Mouse (Mus musculus) neural tube, embryonic 13.5 days (tissue): Measurements from ENCODE around the gene Nol7. TPM values are rescaled to one million over a fixed set of nuclear protein-coding genes. Genes with fewer than 3 reads are reported as not detected.

Source experiments
- ATAC-seq: fragments of 200-750 bp; cut with Nextera tagmentation; 2 replicates; pipeline ENCODE4 v1.8.0; 2017; ENCODE audit warnings: low read depth, mild to moderate bottlenecking, moderate TSS enrichment, moderate library complexity
- H3K27ac ChIP-seq: fragments of 300-500 bp; sonication (generic); replicated peaks from 2 replicates; pipeline ENCODE4 v1.5.1; 2015; ENCODE audit warnings: moderate library complexity, mild to moderate bottlenecking, inconsistent platforms
- H3K27me3 ChIP-seq: fragments of 300-500 bp; sonication (generic); 2 replicates; pipeline ENCODE4 v1.6.1; 2015; ENCODE audit warnings: mild to moderate bottlenecking, inconsistent platforms
- H3K36me3 ChIP-seq: fragments of 300-500 bp; sonication (generic); 2 replicates; pipeline ENCODE4 v1.6.1; 2015; ENCODE audit warnings: mild to moderate bottlenecking, inconsistent platforms
- H3K4me1 ChIP-seq: fragments of 300-500 bp; sonication (generic); replicated peaks from 2 replicates; pipeline ENCODE4 v1.6.1; 2015; ENCODE audit warnings: inconsistent platforms
- H3K4me2 ChIP-seq: fragments of 300-500 bp; sonication (generic); 2 replicates; pipeline ENCODE4 v1.6.1; 2015; ENCODE audit warnings: inconsistent platforms, mild to moderate bottlenecking, moderate library complexity
- H3K4me3 ChIP-seq: fragments of 300-500 bp; sonication (generic); 2 replicates; pipeline ENCODE4 v1.5.1; 2015; ENCODE audit warnings: mild to moderate bottlenecking, inconsistent platforms
- H3K9ac ChIP-seq: fragments of 300-500 bp; sonication (generic); 2 replicates; pipeline ENCODE4 v1.6.1; 2015; ENCODE audit warnings: moderate library complexity, mild to moderate bottlenecking, inconsistent platforms
- H3K9me3 ChIP-seq: fragments of 300-500 bp; sonication (generic); 2 replicates; pipeline ENCODE4 v1.6.1; 2016; ENCODE audit warnings: inconsistent platforms
- WGBS: fragments of 180-500 bp; shearing (Covaris S2); methylation state at CpG from one replicate; pipeline ENCODE4 v1.1.7; 2015; 5-methylcytosine and 5-hydroxymethylcytosine counted together
- polyA plus RNA-seq: library from polyadenylated mRNA; unstranded; fragments of >200 nt; fragmentation: Nextera tagmentation; extraction: Ambion mirVana; gene quantifications from 2 replicates; pipeline ENCODE4 v1.2.1, GENCODE M21; 2015

The Nol7 gene
- polyA plus RNA-seq, 1 experiment from 2014 or later, result 170 TPM

DNA sequence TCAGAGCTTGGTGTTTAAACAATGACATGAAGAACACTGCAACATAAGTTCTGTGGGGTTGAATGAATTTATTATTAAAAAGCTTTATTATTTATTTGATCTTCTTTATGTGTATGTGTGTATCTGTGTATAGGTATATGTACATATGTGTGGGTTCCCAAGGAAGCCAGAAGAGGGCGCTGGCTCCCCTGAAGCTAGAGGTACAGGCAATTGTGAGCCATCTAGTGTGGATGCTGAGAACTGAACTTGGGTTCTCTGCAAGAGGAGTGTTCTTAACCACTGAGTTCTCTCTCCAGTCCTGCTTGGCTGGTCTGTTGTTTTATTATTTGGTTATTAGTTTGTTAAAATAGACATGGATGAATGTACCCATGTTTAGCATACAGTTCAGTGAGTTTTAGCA lies 25.3 kb upstream of the Nol7 start:
- WGBS, result 92% methylated on average over 1 of the region's 1 CpGs
- H3K4me1 ChIP-seq, result no peaks in the 10 kb centered on the region
- H3K27me3 ChIP-seq, result no peaks in the 10 kb centered on the region
- no peak for ATAC-seq
- H3K9ac ChIP-seq, result no peak overlapping the region
- no peak overlapping the region for H3K4me3 ChIP-seq
- H3K4me2 ChIP-seq, result no peak overlapping the region
- H3K27ac ChIP-seq, result no peak overlapping the region
- peaks cover 47% of the 10 kb centered on the region for H3K36me3 ChIP-seq
- no peaks in the 10 kb centered on the region for H3K9me3 ChIP-seq

DNA sequence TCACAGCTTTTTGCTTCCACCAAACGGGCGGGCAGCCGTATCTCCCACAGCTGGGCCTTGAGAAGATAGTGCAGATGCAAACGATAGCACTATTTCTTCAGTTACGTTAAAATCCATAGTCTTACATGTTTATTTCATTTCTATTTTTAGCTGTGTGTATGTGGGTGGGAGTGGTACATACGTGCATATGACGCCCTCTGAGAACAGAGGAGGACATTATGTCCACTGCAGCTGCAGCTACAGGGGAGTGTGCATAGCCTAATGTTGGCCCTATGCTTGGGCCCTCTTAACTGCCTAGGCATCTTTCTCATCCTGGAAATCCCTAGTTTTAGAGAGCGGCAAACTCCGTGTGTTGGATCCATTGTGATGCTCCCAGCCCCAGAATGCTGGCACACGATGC lies 24.0 kb upstream of the Nol7 start:
- H3K4me2 ChIP-seq, result no peak overlapping the region
- no peaks in the 10 kb centered on the region for H3K27me3 ChIP-seq
- H3K9ac ChIP-seq, result no peak overlapping the region
- peaks cover 47% of the 10 kb centered on the region for H3K36me3 ChIP-seq
- WGBS, result 90% methylated on average over 10 of the region's 10 CpGs
- H3K4me1 ChIP-seq, result peaks cover 9% of the 10 kb centered on the region
- no peak for ATAC-seq
- H3K27ac ChIP-seq, result no peak overlapping the region
- no peaks in the 10 kb centered on the region for H3K9me3 ChIP-seq
- H3K4me3 ChIP-seq, result no peak overlapping the region

DNA sequence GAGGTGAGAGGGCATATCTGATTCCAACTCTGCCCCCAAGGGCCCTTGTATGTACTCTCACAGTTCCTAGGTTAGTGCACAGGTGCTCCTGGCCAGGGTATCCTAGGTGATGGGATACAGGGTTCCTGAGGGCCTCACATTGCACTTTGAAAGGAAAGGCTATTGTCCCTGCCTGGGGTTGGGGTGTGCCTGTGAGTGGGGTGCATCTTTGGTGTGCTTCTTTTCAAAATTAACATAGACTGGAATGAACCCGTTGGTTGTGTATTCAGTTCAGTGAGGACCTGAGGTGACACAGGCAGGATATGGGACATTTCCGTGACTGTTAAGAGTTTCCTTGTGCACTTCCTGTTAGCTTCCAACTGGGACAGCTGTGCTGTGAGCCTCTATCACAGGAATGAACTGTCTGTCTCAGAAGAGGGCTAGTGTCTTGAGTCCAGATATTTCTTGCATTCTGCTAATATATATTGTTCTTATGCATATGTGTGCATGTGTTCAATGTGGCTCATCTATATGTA lies 23.2 kb upstream of the Nol7 start:
- no peaks in the 10 kb centered on the region for H3K27me3 ChIP-seq
- no peak overlapping the region for H3K4me2 ChIP-seq
- no peak for ATAC-seq
- no peaks in the 10 kb centered on the region for H3K9me3 ChIP-seq
- no peak overlapping the region for H3K4me3 ChIP-seq
- 70% methylated on average over 2 of the region's 2 CpGs for WGBS
- no peak overlapping the region for H3K9ac ChIP-seq
- peaks cover 9% of the 10 kb centered on the region for H3K4me1 ChIP-seq
- no peak overlapping the region for H3K27ac ChIP-seq
- H3K36me3 ChIP-seq, result peaks cover 47% of the 10 kb centered on the region

DNA sequence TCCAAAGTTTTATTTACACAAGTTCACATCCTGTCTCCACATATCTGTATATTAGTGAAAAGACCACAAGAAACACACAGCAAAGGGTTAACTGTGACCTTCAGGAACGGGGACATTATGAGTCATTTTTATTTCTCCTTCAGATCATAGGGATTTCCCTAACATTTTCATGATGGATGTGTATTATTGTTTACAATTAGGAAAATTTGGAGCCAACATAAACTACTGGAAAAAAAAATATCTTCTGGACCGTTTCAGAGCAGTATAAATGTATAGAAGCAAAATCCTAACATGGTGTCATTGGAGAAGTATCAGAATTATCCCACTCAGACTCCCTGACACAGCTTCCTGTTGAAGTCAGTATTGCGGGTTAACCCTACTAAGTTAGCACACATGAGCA lies 18.2 kb upstream of the Nol7 start:
- no peak for ATAC-seq
- WGBS, result 84% methylated on average over 3 of the region's 3 CpGs
- H3K9ac ChIP-seq, result no peak overlapping the region

DNA sequence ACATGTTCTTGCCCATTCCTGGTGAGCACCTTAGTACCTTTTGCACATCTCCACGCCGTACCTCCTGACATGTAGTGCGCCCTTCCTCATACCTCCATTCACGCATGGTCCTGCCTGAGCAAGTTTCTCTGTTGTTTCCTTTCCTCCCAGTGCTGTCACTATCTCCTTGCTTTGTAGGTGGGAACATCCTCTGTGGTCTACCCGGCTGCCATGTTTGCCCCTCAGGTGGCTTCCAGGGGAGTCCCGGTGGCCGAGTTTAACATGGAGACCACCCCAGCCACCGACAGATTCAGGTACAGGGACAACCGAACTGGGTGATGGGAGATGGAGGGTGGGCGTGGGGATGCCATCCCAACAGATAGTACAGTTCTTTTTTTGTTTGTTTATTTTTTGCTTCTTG lies 12.9 kb upstream of the Nol7 start:
- Histone ChIP-seq H3K9ac (no peak overlapping the region), H3K4me3 (no peak overlapping the region), H3K4me2 (no peak overlapping the region), H3K27ac (no peak overlapping the region), H3K36me3 (peaks cover 28% of the 10 kb centered on the region), H3K4me1 (no peaks in the 10 kb centered on the region), H3K27me3 (no peaks in the 10 kb centered on the region), H3K9me3 (no peaks in the 10 kb centered on the region)
- WGBS, result 97% methylated on average over 10 of the region's 10 CpGs
- ATAC-seq, result no peak

More for the DNA sequence above, 18.2 kb upstream of the Nol7 start:
- no peak overlapping the region for H3K4me3 ChIP-seq
- no peak overlapping the region for H3K27ac ChIP-seq
- no peaks in the 10 kb centered on the region for H3K27me3 ChIP-seq
- no peak overlapping the region for H3K4me2 ChIP-seq
- H3K36me3 ChIP-seq, result peaks cover 27% of the 10 kb centered on the region
- H3K9me3 ChIP-seq, result no peaks in the 10 kb centered on the region
- peaks cover 9% of the 10 kb centered on the region for H3K4me1 ChIP-seq

DNA sequence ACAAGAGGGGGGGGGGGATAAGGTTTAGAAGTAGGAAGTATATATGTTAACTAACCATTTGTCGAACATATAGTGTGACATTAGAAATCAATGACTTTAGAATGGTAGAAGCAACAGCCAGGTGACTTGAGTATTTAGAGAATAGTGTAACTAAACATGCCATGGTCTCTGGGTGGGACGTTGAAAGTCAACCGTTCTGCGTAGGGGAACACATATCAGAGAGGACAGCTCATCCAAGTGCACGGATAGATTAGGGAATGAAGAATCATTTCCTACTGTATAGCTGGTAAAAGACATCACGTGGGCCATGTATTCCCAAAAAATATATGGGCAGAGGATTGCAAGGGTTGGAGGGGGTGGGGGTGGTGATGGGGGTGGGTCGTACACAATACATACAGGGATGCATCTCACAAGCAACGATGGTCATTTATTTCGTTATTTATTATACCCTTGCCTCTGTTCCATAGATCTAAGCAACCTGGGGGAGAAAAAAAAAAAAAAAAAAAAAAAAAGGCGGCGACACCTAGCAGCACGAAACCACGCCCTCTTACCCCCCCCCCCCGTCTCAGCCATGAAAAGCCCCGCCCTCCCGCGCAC lies 392 bp upstream of the Nol7 start:
- ATAC-seq, result peak; percentile 54
- H3K27me3 ChIP-seq, result no peaks in the 10 kb centered on the region
- H3K4me1 ChIP-seq, result peaks cover 15% of the 10 kb centered on the region
- peak overlapping the region; percentile 86 for H3K4me2 ChIP-seq
- no peaks in the 10 kb centered on the region for H3K9me3 ChIP-seq
- 44% methylated on average over 15 of the region's 17 CpGs for WGBS
- peaks cover 46% of the 10 kb centered on the region for H3K36me3 ChIP-seq
- peak overlapping the region; percentile 86 for H3K4me3 ChIP-seq
- no peak overlapping the region for H3K9ac ChIP-seq
- no peak overlapping the region for H3K27ac ChIP-seq

DNA sequence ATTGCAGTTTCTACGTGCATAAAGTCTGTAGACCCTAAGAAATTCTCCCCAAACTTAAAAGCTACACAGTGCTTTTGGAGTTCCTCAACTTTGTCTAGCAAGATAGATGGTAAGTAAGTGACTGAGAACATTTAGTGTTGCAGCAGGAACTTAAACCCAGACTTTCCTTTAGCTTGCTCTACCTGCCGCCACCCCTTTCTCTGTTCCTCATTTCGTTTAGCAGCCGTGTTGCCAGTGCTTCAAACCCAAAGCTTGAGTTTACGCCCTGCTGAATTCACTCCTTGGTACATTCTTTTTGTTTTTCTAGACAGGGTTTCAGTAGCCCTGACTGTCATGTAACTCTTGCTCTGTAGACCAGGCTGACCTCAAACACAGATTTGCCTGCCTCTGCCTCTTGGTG lies 1.4 kb downstream of the Nol7 start:
- Histone ChIP-seq H3K4me3 (peak overlapping the region; percentile 86; the same call in 1 of the 2 replicates), H3K27ac (no peak overlapping the region), H3K4me1 (peaks cover 15% of the 10 kb centered on the region), H3K36me3 (peaks cover 47% of the 10 kb centered on the region), H3K27me3 (no peaks in the 10 kb centered on the region), H3K4me2 (peak overlapping the region; percentile 86), H3K9me3 (no peaks in the 10 kb centered on the region), H3K9ac (0 out of 2 replicates have a peak overlapping the region, but pooled peaks have one; percentile 38)
- no peak for ATAC-seq
- 86% methylated on average over 5 of the region's 5 CpGs for whole genome bisulfite sequencing

DNA sequence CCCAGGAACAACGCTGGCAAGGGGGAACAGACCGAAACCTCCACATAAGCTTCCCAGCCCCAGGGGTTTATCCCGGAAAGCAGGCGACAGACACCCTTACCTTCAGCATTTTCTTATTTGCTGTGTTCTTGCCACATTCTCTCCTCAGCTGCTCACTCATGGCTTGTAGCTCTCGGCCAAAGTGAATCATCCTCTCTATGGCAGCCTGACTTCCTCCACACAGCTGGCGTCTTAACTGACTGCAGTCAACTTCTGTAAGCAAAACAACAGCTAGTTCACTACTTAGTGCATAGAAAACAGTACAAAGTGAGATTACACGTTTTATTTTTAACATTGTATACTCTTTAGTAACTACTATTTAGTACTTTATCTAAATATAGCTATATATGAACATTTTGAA lies 14.1 kb downstream of the Nol7 start:
- WGBS, result 91% methylated on average over 7 of the region's 7 CpGs
- H3K36me3 ChIP-seq, result peaks cover 74% of the 10 kb centered on the region
- no peak for ATAC-seq
- H3K4me2 ChIP-seq, result no peak overlapping the region
- no peak overlapping the region for H3K9ac ChIP-seq
- H3K9me3 ChIP-seq, result no peaks in the 10 kb centered on the region
- H3K27me3 ChIP-seq, result no peaks in the 10 kb centered on the region
- H3K27ac ChIP-seq, result no peak overlapping the region
- H3K4me3 ChIP-seq, result no peak overlapping the region
- no peaks in the 10 kb centered on the region for H3K4me1 ChIP-seq

DNA sequence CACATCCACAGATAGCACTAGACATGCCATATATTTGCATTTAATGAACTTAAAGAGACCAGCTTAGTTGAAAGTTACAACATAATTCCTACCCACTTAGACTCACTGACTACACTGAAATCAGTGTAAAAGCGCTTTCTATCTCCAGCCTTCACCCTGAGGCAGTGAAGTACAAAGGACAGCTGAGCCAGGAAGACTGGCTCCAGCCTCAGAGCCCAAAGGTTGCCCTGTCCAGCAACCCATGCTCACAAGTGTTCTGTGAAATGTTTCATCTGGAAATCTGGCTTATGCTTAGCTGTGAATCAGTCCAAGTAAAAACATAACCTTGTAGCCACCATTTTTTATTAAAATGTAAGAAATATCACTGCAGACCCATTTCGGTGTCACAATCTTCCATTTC lies 15.4 kb downstream of the Nol7 start:
- Histone ChIP-seq H3K4me1 (no peaks in the 10 kb centered on the region), H3K36me3 (peaks cover 71% of the 10 kb centered on the region), H3K9ac (no peak overlapping the region), H3K4me3 (no peak overlapping the region), H3K27ac (no peak overlapping the region), H3K27me3 (no peaks in the 10 kb centered on the region), H3K9me3 (no peaks in the 10 kb centered on the region), H3K4me2 (no peak overlapping the region)
- WGBS, result 95% methylated on average over 2 of the region's 2 CpGs
- no peak for ATAC-seq

DNA sequence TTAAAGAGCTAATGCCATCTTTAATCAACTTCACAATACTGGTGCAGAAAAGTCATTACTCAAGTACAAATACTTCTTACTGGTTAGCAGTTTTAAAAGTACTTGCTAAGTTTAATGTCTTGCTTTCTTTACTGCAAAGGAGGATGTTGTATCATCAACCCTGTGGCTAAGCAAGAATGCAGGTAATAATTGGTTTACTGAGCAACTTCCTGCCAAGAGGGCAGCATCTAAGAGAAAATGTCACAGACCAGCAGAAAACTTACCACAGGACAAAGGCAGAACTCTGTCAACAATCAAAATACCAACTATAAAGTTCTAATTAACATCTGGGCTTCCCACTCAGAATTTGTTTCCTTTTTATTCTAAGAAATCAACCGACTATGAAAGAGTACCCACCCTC lies 17.1 kb downstream of the Nol7 start:
- Histone ChIP-seq H3K4me3 (no peak overlapping the region), H3K4me2 (no peak overlapping the region), H3K27me3 (no peaks in the 10 kb centered on the region), H3K9me3 (no peaks in the 10 kb centered on the region), H3K9ac (no peak overlapping the region), H3K4me1 (no peaks in the 10 kb centered on the region), H3K27ac (no peak overlapping the region), H3K36me3 (peaks cover 81% of the 10 kb centered on the region)
- no peak for ATAC-seq
- WGBS, result 94% methylated on average over 1 of the region's 1 CpGs

DNA sequence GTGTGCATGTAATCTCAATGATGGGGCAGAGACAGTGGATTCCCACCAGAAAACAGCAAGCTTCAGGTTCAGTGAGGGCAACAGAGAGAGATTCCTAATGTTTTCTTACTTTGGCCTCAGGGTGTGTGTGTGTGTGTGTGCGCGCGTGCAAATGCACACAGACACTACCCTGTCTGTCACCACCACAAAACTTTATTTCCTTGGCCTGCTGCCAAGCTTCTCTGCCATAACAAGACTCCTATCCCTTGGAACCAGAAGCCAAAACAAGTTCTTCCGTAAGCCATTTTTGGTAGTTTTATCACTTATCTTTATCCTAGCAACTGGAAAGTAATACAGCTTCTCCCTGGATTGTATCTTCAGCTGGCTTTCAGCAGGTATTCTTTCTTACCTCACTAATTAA lies 30.2 kb downstream of the Nol7 start:
- no peaks in the 10 kb centered on the region for H3K9me3 ChIP-seq
- H3K27me3 ChIP-seq, result no peaks in the 10 kb centered on the region
- ATAC-seq, result no peak
- H3K4me1 ChIP-seq, result no peaks in the 10 kb centered on the region
- H3K9ac ChIP-seq, result no peak overlapping the region
- H3K4me3 ChIP-seq, result no peak overlapping the region
- H3K36me3 ChIP-seq, result peaks cover 26% of the 10 kb centered on the region
- WGBS, result 90% methylated on average over 4 of the region's 4 CpGs
- H3K27ac ChIP-seq, result no peak overlapping the region
- no peak overlapping the region for H3K4me2 ChIP-seq

DNA sequence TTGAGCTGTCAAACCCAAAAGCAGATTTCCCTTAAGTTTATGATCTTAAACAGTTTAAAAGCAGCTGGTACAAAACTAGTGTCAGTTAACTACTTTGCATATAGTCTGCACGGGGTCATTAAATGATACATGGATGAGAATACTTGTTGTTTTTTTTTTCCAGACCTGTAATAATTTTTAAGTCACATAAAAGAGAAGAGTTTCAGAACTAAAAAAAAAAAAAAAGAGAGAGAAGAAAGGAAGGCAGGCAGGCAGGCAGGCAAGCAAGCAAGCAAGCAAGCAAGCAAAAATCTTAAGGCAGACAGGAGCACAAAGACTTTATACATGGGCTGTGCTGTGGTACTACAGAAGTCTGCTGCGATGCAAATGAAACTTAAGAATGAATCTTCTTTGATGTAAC lies 35.2 kb downstream of the Nol7 start:
- H3K36me3 ChIP-seq, result peaks cover 11% of the 10 kb centered on the region
- no peak overlapping the region for H3K27ac ChIP-seq
- no peak for ATAC-seq
- H3K9ac ChIP-seq, result no peak overlapping the region
- WGBS, result 79% methylated on average over 2 of the region's 2 CpGs
- no peaks in the 10 kb centered on the region for H3K9me3 ChIP-seq
- no peaks in the 10 kb centered on the region for H3K4me1 ChIP-seq
- no peaks in the 10 kb centered on the region for H3K27me3 ChIP-seq
- H3K4me3 ChIP-seq, result no peak overlapping the region
- H3K4me2 ChIP-seq, result no peak overlapping the region

DNA sequence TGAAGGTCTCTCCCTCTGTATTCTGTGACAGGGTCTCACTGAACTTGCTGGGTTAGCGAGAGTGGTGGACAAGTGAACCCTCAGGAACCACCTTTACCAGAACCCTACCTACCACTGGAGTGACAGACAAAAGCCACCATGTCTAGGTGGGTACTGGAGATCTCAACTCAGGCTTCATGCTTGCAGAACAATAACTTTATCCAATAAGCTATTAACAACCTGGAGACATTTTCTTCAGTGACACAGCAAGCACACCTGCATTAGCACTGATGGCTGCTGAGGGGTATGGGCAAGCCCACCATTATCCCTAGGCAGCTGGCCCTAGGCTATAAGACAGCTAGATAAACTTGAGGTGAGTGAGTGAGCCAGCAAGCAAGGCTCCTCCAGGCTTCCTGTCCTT lies 42.2 kb downstream of the Nol7 start:
- Histone ChIP-seq H3K36me3 (no peaks in the 10 kb centered on the region), H3K27ac (no peak overlapping the region), H3K9me3 (no peaks in the 10 kb centered on the region), H3K9ac (no peak overlapping the region), H3K4me3 (no peak overlapping the region), H3K27me3 (no peaks in the 10 kb centered on the region), H3K4me1 (0 out of 2 replicates have a peak, but pooled peaks cover 10% of the 10 kb centered on the region), H3K4me2 (no peak overlapping the region)
- WGBS, result 100% methylated on average over 1 of the region's 1 CpGs
- ATAC-seq, result no peak
